Mouse (Mus musculus) frontal cortex, postnatal 36 days (tissue): Measurements from ENCODE around the gene Tnrc6c.

Experiments used
- DNase-seq, 2 experiments: peaks; one replicate each; pipeline ENCODE4 v3.0.0; 2022; ENCODE audit warnings: low spot score in 2 of 2

The Tnrc6c gene

GRCm38 (mm10) chr11:117653491-117654351 is at the start of gene Tnrc6c:
Gene Tnrc6c, plus strand, starts transcription at chr11:117654289.
- DNase-seq: peak; percentile 87 to 88

- no peak for DNase-seq
Observed at GRCm38 (mm10) chr11:117606137-117606536, 48.0 kb upstream of the Tnrc6c start.

GRCm38 (mm10) chr11:117606605-117607203 is 47.4 kb upstream of the Tnrc6c start:
- no peak for DNase-seq

- no peak for DNase-seq
Observed at GRCm38 (mm10) chr11:117608141-117608789, 45.8 kb upstream of the Tnrc6c start.

GRCm38 (mm10) chr11:117608976-117609375 is 45.1 kb upstream of the Tnrc6c start:
- no peak for DNase-seq

GRCm38 (mm10) chr11:117610589-117610988 is 43.5 kb upstream of the Tnrc6c start:
- DNase-seq: no peak

- peak; percentile 43 to 44 for DNase-seq
Observed at GRCm38 (mm10) chr11:117611068-117611467, 43.0 kb upstream of the Tnrc6c start.

- DNase-seq: no peak
Observed at GRCm38 (mm10) chr11:117611860-117612259, 42.2 kb upstream of the Tnrc6c start.

GRCm38 (mm10) chr11:117612885-117613284 is 41.2 kb upstream of the Tnrc6c start:
- no peak for DNase-seq

GRCm38 (mm10) chr11:117617368-117617908 is 36.7 kb upstream of the Tnrc6c start:
- DNase-seq: no peak

- no peak for DNase-seq
Observed at GRCm38 (mm10) chr11:117618214-117618613, 35.9 kb upstream of the Tnrc6c start.

- no peak for DNase-seq
Observed at GRCm38 (mm10) chr11:117618774-117619173, 35.3 kb upstream of the Tnrc6c start.

- DNase-seq: no peak
Observed at GRCm38 (mm10) chr11:117619581-117619980, 34.5 kb upstream of the Tnrc6c start.

- DNase-seq: no peak
Observed at GRCm38 (mm10) chr11:117625196-117625595, 28.9 kb upstream of the Tnrc6c start.

- no peak for DNase-seq
Observed at GRCm38 (mm10) chr11:117626557-117626956, 27.5 kb upstream of the Tnrc6c start.

- peak; percentile 39 to 40 for DNase-seq
Observed at GRCm38 (mm10) chr11:117627060-117627562, 27.0 kb upstream of the Tnrc6c start.

GRCm38 (mm10) chr11:117627746-117628311 is 26.3 kb upstream of the Tnrc6c start:
- no peak for DNase-seq

- DNase-seq: peak; percentile 74 to 83
Observed at GRCm38 (mm10) chr11:117628312-117628779, 25.7 kb upstream of the Tnrc6c start.

- no peak for DNase-seq
Observed at GRCm38 (mm10) chr11:117629865-117630264, 24.2 kb upstream of the Tnrc6c start.

GRCm38 (mm10) chr11:117630868-117631565 is 23.1 kb upstream of the Tnrc6c start:
- no peak for DNase-seq

GRCm38 (mm10) chr11:117633310-117633709 is 20.8 kb upstream of the Tnrc6c start:
- no peak for DNase-seq
